Mouse (Mus musculus) central nervous system, embryonic 11.5 days (tissue): ENCODE results near the gene Gm6465. TPM values are rescaled to one million over a fixed set of nuclear protein-coding genes. Genes with fewer than 3 reads are reported as not detected.

ENCODE experiments used
- polyA plus RNA-seq: library from polyadenylated mRNA; depleted of rRNA; stranded (reverse); fragments of >200 nt; gene quantifications from 2 replicates; pipeline ENCODE4 v1.2.3, GENCODE M21; 2012; rRNA removed

The Gm6465 gene
- polyA plus RNA-seq, result not detected in 2 replicates

DNA sequence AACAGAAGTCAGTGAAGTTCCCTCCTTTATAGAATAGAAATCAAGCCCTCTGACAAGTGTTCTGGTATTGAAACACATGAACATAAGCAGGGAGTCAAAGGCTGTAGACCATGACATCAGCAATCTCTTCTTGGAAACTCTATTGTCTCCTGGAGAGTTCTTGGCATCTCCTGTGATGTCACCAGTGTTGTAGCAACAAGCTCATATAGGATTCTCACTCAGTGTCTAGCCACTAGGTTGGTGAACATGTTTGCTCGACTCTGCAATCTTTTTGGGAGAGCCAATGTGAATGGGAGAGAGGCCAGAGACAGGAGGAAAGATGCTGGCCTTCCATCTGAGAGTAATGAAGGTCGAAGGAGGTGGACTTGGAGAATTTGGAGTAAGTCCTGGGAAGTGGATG is at the start of gene Gm6465:
Gene Gm6465 (plus strand): TSS at position 301 of the 400 bp plus-strand sequence.

Other genes starting within 250 kb of the Gm6465 start
- gene Gm8922, start 163.6 kb upstream of the Gm6465 start, polyA plus RNA-seq, result not detected in 2 replicates
- not detected in 2 replicates for gene Gm8926, start 75.0 kb upstream of the Gm6465 start, polyA plus RNA-seq
- gene 4933402N22Rik, start 72.5 kb downstream of the Gm6465 start, polyA plus RNA-seq, result not detected in 2 replicates